Mouse (Mus musculus) bone marrow, adult 2 months (tissue): ENCODE data around the gene Lrrc29.

Source experiments
- CTCF ChIP-seq: fragments of 200-500 bp; IDR thresholded peaks from 2 replicates; pipeline ENCODE4 v1.5.1; 2011; ENCODE audit warnings: low read length, control low read depth; ENCODE audit not compliant: control insufficient read depth, insufficient read depth
- POLR2A ChIP-seq: fragments of 200-500 bp; IDR thresholded peaks from 2 replicates; pipeline ENCODE4 v1.6.1; 2011; ENCODE audit warnings: low read depth, mild to moderate bottlenecking, control low read depth, low read length, borderline replicate concordance; ENCODE audit not compliant: control insufficient read depth

- TF ChIP-seq CTCF (no peak), POLR2A (no peak)
Measured at GRCm38 (mm10) chr8:105323183-105323582, 2.9 kb downstream of the Lrrc29 start.
